Mouse (Mus musculus) liver, embryonic 16.5 days (tissue): ENCODE data around the gene Tex14. TPM values are rescaled to one million over a fixed set of nuclear protein-coding genes. Genes with fewer than 3 reads are reported as not detected.

Experiments
- ATAC-seq: fragments of 200-750 bp; cut with Nextera tagmentation; 2 replicates; pipeline ENCODE4 v1.8.0; 2017; ENCODE audit warnings: low read depth, mild to moderate bottlenecking, moderate number of reproducible peaks, moderate library complexity
- H3K27ac ChIP-seq: fragments of 300-500 bp; sonication (generic); 2 replicates; pipeline ENCODE4 v1.5.1; 2014; ENCODE audit warnings: mild to moderate bottlenecking, low read length
- H3K27me3 ChIP-seq: fragments of 300-500 bp; sonication (generic); 2 replicates; pipeline ENCODE4 v1.6.1; 2014; ENCODE audit warnings: low read depth, low read length, mixed read lengths; ENCODE audit not compliant: control insufficient read depth, insufficient read depth
- H3K36me3 ChIP-seq: fragments of 300-500 bp; sonication (generic); 2 replicates; pipeline ENCODE4 v1.6.1; 2014; ENCODE audit warnings: mild to moderate bottlenecking; ENCODE audit not compliant: control insufficient read depth, insufficient read depth
- H3K4me1 ChIP-seq: fragments of 300-500 bp; sonication (generic); 2 replicates; pipeline ENCODE4 v1.6.1; 2014; ENCODE audit warnings: low read depth, low read length, mixed read lengths; ENCODE audit not compliant: control insufficient read depth
- H3K4me2 ChIP-seq: fragments of 300-500 bp; sonication (generic); 2 replicates; pipeline ENCODE4 v1.6.1; 2014; ENCODE audit warnings: low read depth, low read length, mixed read lengths
- H3K4me3 ChIP-seq: fragments of 300-500 bp; sonication (generic); 2 replicates; pipeline ENCODE4 v1.5.1; 2014; ENCODE audit warnings: low read depth, mild to moderate bottlenecking, low read length
- H3K9ac ChIP-seq: fragments of 300-500 bp; sonication (generic); 2 replicates; pipeline ENCODE4 v1.6.1; 2014; ENCODE audit warnings: low read depth, low read length
- H3K9me3 ChIP-seq: fragments of 300-500 bp; sonication (generic); replicated peaks from 2 replicates; pipeline ENCODE4 v1.6.1; 2016; ENCODE audit warnings: low read length; ENCODE audit not compliant: control insufficient read depth
- WGBS: fragments of 180-500 bp; shearing (Covaris S2); extraction: QIAGEN DNeasy Blood & Tissue Kit; methylation state at CpG from one replicate; pipeline ENCODE4 v1.1.7; 2014; ENCODE audit not compliant: insufficient replicate concordance; 5-methylcytosine and 5-hydroxymethylcytosine counted together
- polyA plus RNA-seq: library from polyadenylated mRNA; unstranded; fragments of >200 nt; fragmentation: Nextera tagmentation; extraction: Ambion mirVana; gene quantifications from 2 replicates; pipeline ENCODE4 v1.2.1, GENCODE M21; 2015

The Tex14 gene
- polyA plus RNA-seq, 1 experiment from 2014 or later, result 0.21 TPM

- Histone ChIP-seq H3K36me3 (peaks cover 16% of the 10 kb centered on the region), H3K4me1 (peaks cover 43% of the 10 kb centered on the region), H3K9ac (peak overlapping the region; percentile 71), H3K4me2 (peak overlapping the region; percentile 97), H3K9me3 (no peaks in the 10 kb centered on the region), H3K4me3 (peak overlapping the region; percentile 65), H3K27ac (no peak overlapping the region), H3K27me3 (no peaks in the 10 kb centered on the region)
- WGBS, result 4% methylated on average over 31 of the region's 37 CpGs
- peak; percentile 18 for ATAC-seq
Measured at GRCm38 (mm10) chr11:87595327-87595841, 190.5 kb downstream of the Tex14 start.

- no peak for ATAC-seq
- no peaks in the 10 kb centered on the region for H3K9me3 ChIP-seq
- H3K27ac ChIP-seq, result no peak overlapping the region
- H3K4me2 ChIP-seq, result peak overlapping the region; percentile 97
- H3K4me1 ChIP-seq, result peaks cover 39% of the 10 kb centered on the region
- H3K36me3 ChIP-seq, result peaks cover 16% of the 10 kb centered on the region
- 39% methylated on average over 7 of the region's 7 CpGs for WGBS
- H3K9ac ChIP-seq, result peak overlapping the region; percentile 71
- H3K27me3 ChIP-seq, result no peaks in the 10 kb centered on the region
- H3K4me3 ChIP-seq, result peak overlapping the region; percentile 65
Measured at GRCm38 (mm10) chr11:87595976-87596375, 191.1 kb downstream of the Tex14 start.

GRCm38 (mm10) chr11:87596492-87596891 is 191.6 kb downstream of the Tex14 start:
- H3K36me3 ChIP-seq, result peaks cover 20% of the 10 kb centered on the region
- no peak for ATAC-seq
- 57% methylated on average over 2 of the region's 2 CpGs for WGBS
- no peak overlapping the region for H3K4me3 ChIP-seq
- no peak overlapping the region for H3K27ac ChIP-seq
- no peaks in the 10 kb centered on the region for H3K27me3 ChIP-seq
- H3K9me3 ChIP-seq, result no peaks in the 10 kb centered on the region
- H3K4me1 ChIP-seq, result peaks cover 39% of the 10 kb centered on the region
- H3K9ac ChIP-seq, result no peak overlapping the region
- H3K4me2 ChIP-seq, result peak overlapping the region; percentile 97; the same call in 1 of the 2 replicates

- H3K4me3 ChIP-seq, result no peak overlapping the region
- H3K27me3 ChIP-seq, result no peaks in the 10 kb centered on the region
- H3K9ac ChIP-seq, result no peak overlapping the region
- no peaks in the 10 kb centered on the region for H3K9me3 ChIP-seq
- no peak for ATAC-seq
- peaks cover 39% of the 10 kb centered on the region for H3K4me1 ChIP-seq
- H3K4me2 ChIP-seq, result no peak overlapping the region
- no peak overlapping the region for H3K27ac ChIP-seq
- H3K36me3 ChIP-seq, result peaks cover 20% of the 10 kb centered on the region
Measured at GRCm38 (mm10) chr11:87597061-87597460, 192.2 kb downstream of the Tex14 start.

GRCm38 (mm10) chr11:87599395-87600089 is 194.7 kb downstream of the Tex14 start:
- H3K27ac ChIP-seq, result no peak overlapping the region
- H3K36me3 ChIP-seq, result peaks cover 41% of the 10 kb centered on the region
- H3K27me3 ChIP-seq, result no peaks in the 10 kb centered on the region
- no peaks in the 10 kb centered on the region for H3K9me3 ChIP-seq
- ATAC-seq, result no peak
- 81% methylated on average over 13 of the region's 13 CpGs for WGBS
- no peak overlapping the region for H3K4me3 ChIP-seq
- no peak overlapping the region for H3K4me2 ChIP-seq
- H3K9ac ChIP-seq, result no peak overlapping the region
- H3K4me1 ChIP-seq, result peaks cover 20% of the 10 kb centered on the region

- Histone ChIP-seq H3K9me3 (no peaks in the 10 kb centered on the region), H3K9ac (no peak overlapping the region), H3K27me3 (no peaks in the 10 kb centered on the region), H3K36me3 (peaks cover 49% of the 10 kb centered on the region), H3K4me1 (peaks cover 14% of the 10 kb centered on the region), H3K4me2 (no peak overlapping the region), H3K27ac (no peak overlapping the region), H3K4me3 (no peak overlapping the region)
- no peak for ATAC-seq
- WGBS, result 83% methylated on average over 10 of the region's 10 CpGs
Measured at GRCm38 (mm10) chr11:87600322-87600853, 195.5 kb downstream of the Tex14 start.

GRCm38 (mm10) chr11:87602234-87602633 is 197.4 kb downstream of the Tex14 start:
- 91% methylated on average over 9 of the region's 9 CpGs for WGBS
- Histone ChIP-seq H3K27me3 (no peaks in the 10 kb centered on the region), H3K4me3 (no peak overlapping the region), H3K4me2 (no peak overlapping the region), H3K27ac (no peak overlapping the region), H3K4me1 (no peaks in the 10 kb centered on the region), H3K36me3 (peaks cover 51% of the 10 kb centered on the region), H3K9ac (no peak overlapping the region), H3K9me3 (no peaks in the 10 kb centered on the region)
- no peak for ATAC-seq

GRCm38 (mm10) chr11:87603571-87603970 is 198.7 kb downstream of the Tex14 start:
- peaks cover 46% of the 10 kb centered on the region for H3K36me3 ChIP-seq
- no peak overlapping the region for H3K4me2 ChIP-seq
- no peak overlapping the region for H3K27ac ChIP-seq
- H3K4me3 ChIP-seq, result no peak overlapping the region
- ATAC-seq, result no peak
- H3K27me3 ChIP-seq, result no peaks in the 10 kb centered on the region
- no peaks in the 10 kb centered on the region for H3K4me1 ChIP-seq
- WGBS, result 89% methylated on average over 2 of the region's 2 CpGs
- H3K9me3 ChIP-seq, result no peaks in the 10 kb centered on the region
- H3K9ac ChIP-seq, result no peak overlapping the region
